Mouse (Mus musculus): ENCODE results near the gene Rnf126. TPM values are rescaled to one million over a fixed set of nuclear protein-coding genes. Genes with fewer than 3 reads are reported as not detected.

Rnf126 gene
- 98.8 and 104 TPM in 2 replicates for polyA plus RNA-seq (2016; fragmentation: Nextera tagmentation; extraction: Ambion mirVana)

GRCm38 (mm10) chr10:79766508-79767325, at the start of gene Rnf126:
Rnf126 (minus strand) TSS chr10:79766952.
- Histone ChIP-seq H3K9ac (replicated peaks) (peak within 1 kb of the TSS; percentile 93), H3K27ac (replicated peaks) (peak within 1 kb of the TSS; percentile 91), H3K36me3 (peaks cover 12% of the 10 kb centered on the region), H3K4me2 (replicated peaks) (peak within 1 kb of the TSS; percentile 83), H3K4me1 (peaks cover 36% of the 10 kb centered on the region), H3K27me3 (peaks cover 4% of the 10 kb centered on the region; the same call in 1 of the 2 replicates), H3K9me3 (no peaks in the 10 kb centered on the region), H3K4me3 (peak within 1 kb of the TSS; percentile 95)
- WGBS, result 1% methylated on average over 94 of the region's 101 CpGs
- ATAC-seq (ENCODE audit: low FRiP score, low read depth), result peak; percentile 90

GRCm38 (mm10) chr10:79815671-79816494, 49.1 kb upstream of the Rnf126 start:
- no peak overlapping the region for H3K27ac ChIP-seq (replicated peaks)
- no peaks in the 10 kb centered on the region for H3K27me3 ChIP-seq
- peaks cover 70% of the 10 kb centered on the region for H3K36me3 ChIP-seq

GRCm38 (mm10) chr10:79814271-79814842, 47.6 kb upstream of the Rnf126 start:
- no peak for ATAC-seq (ENCODE audit: low FRiP score, low read depth)
- 81% methylated on average over 5 of the region's 5 CpGs for WGBS
- Histone ChIP-seq H3K4me1 (0 out of 2 replicates have a peak, but pooled peaks cover 5% of the 10 kb centered on the region), H3K9me3 (no peaks in the 10 kb centered on the region), H3K9ac (replicated peaks) (no peak overlapping the region), H3K4me3 (no peak overlapping the region), H3K27ac (replicated peaks) (0 out of 2 replicates have a peak overlapping the region, but pooled peaks have one; percentile 58), H3K4me2 (replicated peaks) (no peak overlapping the region), H3K36me3 (peaks cover 70% of the 10 kb centered on the region), H3K27me3 (no peaks in the 10 kb centered on the region)

More at GRCm38 (mm10) chr10:79815671-79816494, 49.1 kb upstream of the Rnf126 start:
- WGBS, result 89% methylated on average over 12 of the region's 12 CpGs
- H3K4me3 ChIP-seq, result no peak overlapping the region
- no peak overlapping the region for H3K4me2 ChIP-seq (replicated peaks)
- no peak overlapping the region for H3K9ac ChIP-seq (replicated peaks)
- H3K4me1 ChIP-seq, result 0 out of 2 replicates have a peak, but pooled peaks cover 5% of the 10 kb centered on the region
- H3K9me3 ChIP-seq, result no peaks in the 10 kb centered on the region
- ATAC-seq (ENCODE audit: low FRiP score, low read depth), result no peak

- Histone ChIP-seq H3K9ac (replicated peaks) (no peak overlapping the region), H3K9me3 (no peaks in the 10 kb centered on the region), H3K27ac (replicated peaks) (peak overlapping the region; percentile 68), H3K27me3 (no peaks in the 10 kb centered on the region), H3K36me3 (peaks cover 78% of the 10 kb centered on the region), H3K4me3 (no peak overlapping the region), H3K4me1 (peaks cover 8% of the 10 kb centered on the region), H3K4me2 (replicated peaks) (no peak overlapping the region)
- 0 out of 2 replicates have a peak, but pooled peaks have one; percentile 21 for ATAC-seq (ENCODE audit: low FRiP score, low read depth)
- 30% methylated on average over 15 of the region's 15 CpGs for WGBS
Measured at GRCm38 (mm10) chr10:79811736-79812637, 45.2 kb upstream of the Rnf126 start.

GRCm38 (mm10) chr10:79808728-79809127, 42.0 kb upstream of the Rnf126 start:
- peaks cover 40% of the 10 kb centered on the region for H3K4me1 ChIP-seq
- ATAC-seq (ENCODE audit: low FRiP score, low read depth), result no peak
- peak overlapping the region; percentile 75; the same call in 1 of the 2 replicates for H3K27ac ChIP-seq (replicated peaks)
- no peak overlapping the region for H3K9ac ChIP-seq (replicated peaks)
- H3K4me2 ChIP-seq (replicated peaks), result no peak overlapping the region
- H3K36me3 ChIP-seq, result peaks cover 60% of the 10 kb centered on the region
- no peak overlapping the region for H3K4me3 ChIP-seq
- WGBS, result 93% methylated on average over 11 of the region's 11 CpGs
- no peaks in the 10 kb centered on the region for H3K9me3 ChIP-seq
- no peaks in the 10 kb centered on the region for H3K27me3 ChIP-seq

GRCm38 (mm10) chr10:79807826-79808225, 41.1 kb upstream of the Rnf126 start:
- peaks cover 49% of the 10 kb centered on the region for H3K4me1 ChIP-seq
- H3K4me2 ChIP-seq (replicated peaks), result no peak overlapping the region
- H3K4me3 ChIP-seq, result no peak overlapping the region
- 61% methylated on average over 11 of the region's 11 CpGs for WGBS
- H3K9ac ChIP-seq (replicated peaks), result peak overlapping the region; percentile 8; the same call in 1 of the 2 replicates
- H3K27ac ChIP-seq (replicated peaks), result peak overlapping the region; percentile 75
- H3K9me3 ChIP-seq, result no peaks in the 10 kb centered on the region
- no peak for ATAC-seq (ENCODE audit: low FRiP score, low read depth)
- H3K36me3 ChIP-seq, result peaks cover 60% of the 10 kb centered on the region
- no peaks in the 10 kb centered on the region for H3K27me3 ChIP-seq

GRCm38 (mm10) chr10:79806972-79807371, 40.2 kb upstream of the Rnf126 start:
- Histone ChIP-seq H3K4me1 (peaks cover 57% of the 10 kb centered on the region), H3K27me3 (no peaks in the 10 kb centered on the region), H3K4me2 (replicated peaks) (no peak overlapping the region), H3K27ac (replicated peaks) (peak overlapping the region; percentile 75), H3K9ac (replicated peaks) (no peak overlapping the region), H3K36me3 (peaks cover 54% of the 10 kb centered on the region), H3K4me3 (no peak overlapping the region), H3K9me3 (no peaks in the 10 kb centered on the region)
- ATAC-seq (ENCODE audit: low FRiP score, low read depth), result no peak
- WGBS, result 83% methylated on average over 10 of the region's 10 CpGs

GRCm38 (mm10) chr10:79806331-79806730, 39.6 kb upstream of the Rnf126 start:
- Histone ChIP-seq H3K4me3 (no peak overlapping the region), H3K4me1 (peaks cover 64% of the 10 kb centered on the region), H3K27me3 (no peaks in the 10 kb centered on the region), H3K9ac (replicated peaks) (no peak overlapping the region), H3K4me2 (replicated peaks) (no peak overlapping the region), H3K27ac (replicated peaks) (0 out of 2 replicates have a peak overlapping the region, but pooled peaks have one; percentile 75), H3K9me3 (no peaks in the 10 kb centered on the region), H3K36me3 (peaks cover 47% of the 10 kb centered on the region)
- no peak for ATAC-seq (ENCODE audit: low FRiP score, low read depth)
- 93% methylated on average over 9 of the region's 9 CpGs for WGBS

- Histone ChIP-seq H3K36me3 (peaks cover 40% of the 10 kb centered on the region), H3K4me2 (replicated peaks) (no peak overlapping the region), H3K27me3 (no peaks in the 10 kb centered on the region), H3K9me3 (no peaks in the 10 kb centered on the region), H3K27ac (replicated peaks) (0 out of 2 replicates have a peak overlapping the region, but pooled peaks have one; percentile 96), H3K4me3 (no peak overlapping the region), H3K9ac (replicated peaks) (no peak overlapping the region), H3K4me1 (peaks cover 68% of the 10 kb centered on the region)
- 75% methylated on average over 11 of the region's 11 CpGs for WGBS
- no peak for ATAC-seq (ENCODE audit: low FRiP score, low read depth)
Measured at GRCm38 (mm10) chr10:79805636-79806035, 38.9 kb upstream of the Rnf126 start.

GRCm38 (mm10) chr10:79803716-79804323, 37.1 kb upstream of the Rnf126 start:
- peaks cover 72% of the 10 kb centered on the region for H3K4me1 ChIP-seq
- no peaks in the 10 kb centered on the region for H3K9me3 ChIP-seq
- H3K4me3 ChIP-seq, result peak overlapping the region; percentile 30
- WGBS, result 2% methylated on average over 29 of the region's 29 CpGs
- peak overlapping the region; percentile 63 for H3K4me2 ChIP-seq (replicated peaks)
- H3K9ac ChIP-seq (replicated peaks), result 0 out of 2 replicates have a peak overlapping the region, but pooled peaks have one; percentile 11
- ATAC-seq (ENCODE audit: low FRiP score, low read depth), result peak; percentile 95
- H3K27me3 ChIP-seq, result no peaks in the 10 kb centered on the region
- H3K36me3 ChIP-seq, result peaks cover 23% of the 10 kb centered on the region
- H3K27ac ChIP-seq (replicated peaks), result peak overlapping the region; percentile 96
